Mouse (Mus musculus) bone marrow macrophage, adult 2 months (primary cell): Measurements from ENCODE around the gene Nphp4.

Source experiments
- CTCF ChIP-seq: IDR thresholded peaks from 2 replicates; pipeline ENCODE4 v1.5.1; 2012; ENCODE audit warnings: low read depth, mild to moderate bottlenecking, low read length, moderate library complexity
- POLR2A ChIP-seq: IDR thresholded peaks from 2 replicates; pipeline ENCODE4 v1.6.1; 2012; ENCODE audit warnings: mild to moderate bottlenecking, low read depth, low read length, borderline replicate concordance

DNA sequence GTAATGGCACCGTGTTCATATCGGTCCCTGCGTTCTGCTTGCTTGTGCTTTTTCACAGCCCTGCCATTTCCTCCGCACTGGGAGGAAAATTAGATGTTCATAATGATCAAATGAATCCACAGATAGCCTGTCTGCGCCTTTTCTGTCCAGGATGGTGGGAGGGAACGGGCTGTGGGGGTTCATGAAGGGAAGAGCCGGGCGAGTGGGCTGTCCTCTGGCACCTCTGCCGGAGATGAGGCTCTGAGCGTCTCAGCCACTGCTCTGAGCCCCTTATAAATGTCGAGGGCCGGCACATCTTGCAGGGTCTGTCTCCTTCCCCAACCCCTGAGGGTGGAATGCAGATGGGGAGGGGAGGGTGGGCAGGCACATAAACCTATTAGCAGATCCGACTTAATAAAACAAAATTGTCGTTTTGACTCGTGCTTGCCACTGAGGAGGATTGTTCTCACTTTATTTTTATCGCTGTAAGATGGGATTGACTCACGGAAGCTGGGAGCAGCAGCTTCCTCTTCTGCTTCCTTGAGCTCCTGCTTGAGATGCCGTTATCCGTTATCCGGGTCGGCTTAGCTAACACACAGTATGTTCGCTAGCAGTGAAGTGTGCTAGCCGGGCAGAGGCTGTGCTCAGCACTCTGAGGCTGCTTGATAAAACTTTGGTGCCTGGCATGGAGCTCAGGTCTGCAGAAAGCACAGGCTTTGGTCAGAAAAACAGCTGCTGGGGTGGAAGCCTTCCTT, 92.3 kb downstream of the Nphp4 start:
- TF ChIP-seq CTCF: no peak
- no peak for TF ChIP-seq POLR2A
